Mouse (Mus musculus) cerebellum, adult 2 months (tissue): ENCODE results near the gene Slit3. TPM values are rescaled to one million over a fixed set of nuclear protein-coding genes. Genes with fewer than 3 reads are reported as not detected.

Source experiments
- DNase-seq, 2 experiments: peaks; one replicate each; pipeline ENCODE4 v3.0.0; 2021
- H3K27ac ChIP-seq: fragments of 200-500 bp; 2 replicates; pipeline ENCODE4 v1.5.1; 2012; ENCODE audit warnings: low read length, control low read depth, inconsistent platforms; ENCODE audit not compliant: insufficient read depth
- H3K27me3 ChIP-seq: fragments of 200-500 bp; 2 replicates; pipeline ENCODE4 v1.6.1; 2012; ENCODE audit warnings: inconsistent platforms, mild to moderate bottlenecking, low read length, moderate library complexity; ENCODE audit not compliant: control insufficient read depth, insufficient read depth
- H3K4me1 ChIP-seq: fragments of 200-500 bp; 2 replicates; pipeline ENCODE4 v1.6.1; 2011; ENCODE audit warnings: low read length; ENCODE audit not compliant: control insufficient read depth, insufficient read depth
- H3K4me3 ChIP-seq: fragments of 200-500 bp; replicated peaks from 2 replicates; pipeline ENCODE3; 2011; ENCODE audit warnings: mild to moderate bottlenecking, low read depth, low read length, control low read depth; ENCODE audit not compliant: insufficient read depth
- CTCF ChIP-seq: fragments of 200-500 bp; IDR thresholded peaks from 2 replicates; pipeline ENCODE4 v1.5.1; 2011; ENCODE audit warnings: low read depth, mild to moderate bottlenecking, control low read depth, low read length, moderate library complexity, borderline replicate concordance; ENCODE audit not compliant: insufficient read depth
- POLR2A ChIP-seq: fragments of 200-500 bp; IDR thresholded peaks from 2 replicates; pipeline ENCODE4 v1.6.1; 2011; ENCODE audit warnings: low read length, control low read depth, borderline replicate concordance; ENCODE audit not compliant: insufficient read depth
- WGBS: fragments of 180-500 bp; shearing (Covaris S2); methylation state at CpG from one replicate; pipeline ENCODE4 v1.1.7; 2018; 5-methylcytosine and 5-hydroxymethylcytosine counted together
- polyA plus RNA-seq: library from polyadenylated mRNA; depleted of rRNA; stranded (reverse); fragments of >200 nt; gene quantifications from 2 replicates; pipeline ENCODE4 v1.2.3, GENCODE M21; 2012

Gene Slit3
- polyA plus RNA-seq, 1 experiment, result 10.0 TPM

DNA sequence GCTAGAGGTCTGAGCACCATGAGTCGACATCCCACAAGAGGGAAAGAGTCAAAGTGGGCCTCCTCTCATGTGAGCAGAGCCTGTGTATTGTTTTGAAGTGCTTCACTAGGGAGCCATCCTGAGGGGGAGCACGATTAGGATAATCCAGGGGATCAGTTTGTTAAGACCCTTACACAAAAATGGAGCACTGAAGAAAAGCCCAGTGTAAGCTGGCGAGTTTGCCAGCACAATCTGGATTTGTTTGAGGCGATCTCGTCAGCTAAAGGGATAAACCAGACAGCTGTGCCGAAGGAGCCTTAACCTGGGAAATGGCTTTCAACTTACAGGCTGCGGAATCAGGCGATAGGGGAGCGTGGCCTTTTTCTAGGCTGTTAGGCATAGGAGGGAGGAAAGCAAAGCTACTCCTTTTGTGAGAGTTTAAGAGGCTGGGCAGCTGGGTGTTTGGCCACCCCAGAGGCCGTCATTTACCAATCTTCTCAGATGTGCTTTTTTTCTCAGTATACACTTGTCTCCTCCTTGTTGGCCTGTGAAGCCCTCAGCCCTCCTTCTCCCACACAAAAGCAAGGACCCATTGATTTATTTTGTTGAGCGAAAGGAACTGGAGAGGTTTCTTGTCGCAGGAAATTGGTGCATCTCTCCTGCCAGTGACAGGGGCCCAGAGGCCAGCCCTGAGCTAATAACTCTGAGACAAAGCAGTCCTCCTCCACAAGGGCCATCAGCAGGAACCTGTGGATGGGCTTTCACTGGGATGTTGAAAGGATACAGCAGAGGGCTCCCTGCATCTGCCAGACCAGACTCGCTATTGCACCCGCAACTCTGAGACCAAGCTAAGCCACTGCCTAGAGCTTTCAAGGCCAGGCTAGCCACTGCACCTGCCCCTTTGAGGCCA, 472.4 kb downstream of the Slit3 start:
- Histone ChIP-seq H3K27me3 (no peaks in the 10 kb centered on the region; the same call in 1 of the 2 replicates), H3K4me1 (no peaks in the 10 kb centered on the region), H3K27ac (no peak overlapping the region), H3K4me3 (no peak overlapping the region)
- 81% methylated on average over 14 of the region's 14 CpGs for WGBS
- TF ChIP-seq CTCF (no peak), POLR2A (no peak)
- DNase-seq, result no peak

DNA sequence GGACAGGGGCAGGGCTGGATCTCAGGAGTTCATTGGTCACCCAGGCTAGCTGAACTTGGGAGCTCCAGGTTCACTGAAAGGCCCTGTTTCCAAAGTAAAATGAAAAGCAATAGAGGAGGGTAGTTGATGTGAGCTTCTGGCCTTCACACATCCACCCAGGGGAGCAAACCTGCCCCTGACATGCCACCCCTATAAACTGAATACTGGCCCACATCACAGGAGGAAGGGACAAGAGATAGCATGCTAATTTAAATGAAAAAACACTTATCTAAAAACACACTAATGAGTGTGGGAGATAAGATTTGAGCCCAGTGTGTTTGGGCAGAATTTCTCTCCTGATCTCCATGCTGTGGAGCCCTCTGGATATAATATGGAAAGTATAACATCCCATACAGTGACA, 475.0 kb downstream of the Slit3 start:
- Histone ChIP-seq H3K27me3 (no peaks in the 10 kb centered on the region; the same call in 1 of the 2 replicates), H3K4me1 (no peaks in the 10 kb centered on the region), H3K4me3 (no peak overlapping the region), H3K27ac (no peak overlapping the region)
- TF ChIP-seq POLR2A (no peak), CTCF (no peak)
- no peak for DNase-seq

DNA sequence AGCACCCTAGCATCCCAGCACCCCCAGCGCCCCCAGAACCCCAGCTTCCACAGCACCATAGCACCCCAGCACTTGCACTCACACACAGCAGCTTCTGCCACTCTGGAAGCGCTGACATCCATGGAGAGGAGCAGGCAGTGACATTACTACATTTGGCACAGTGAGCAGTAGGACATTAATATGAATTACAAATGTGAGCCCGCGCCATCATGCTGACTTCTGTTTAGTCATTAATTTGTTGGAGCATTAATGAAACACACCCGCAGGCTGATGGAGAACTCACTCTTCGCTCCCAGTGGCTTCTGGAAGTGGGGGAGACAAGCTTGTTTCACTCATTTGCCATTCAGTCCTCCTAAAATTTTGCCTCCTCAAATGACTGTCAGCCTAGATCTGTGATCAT, 476.9 kb downstream of the Slit3 start:
- no peak for DNase-seq
- TF ChIP-seq POLR2A (no peak), CTCF (no peak)
- H3K4me3 ChIP-seq, result no peak overlapping the region
- H3K4me1 ChIP-seq, result peaks cover 10% of the 10 kb centered on the region
- H3K27me3 ChIP-seq, result no peaks in the 10 kb centered on the region; the same call in 1 of the 2 replicates
- 85% methylated on average over 6 of the region's 6 CpGs for WGBS
- H3K27ac ChIP-seq, result no peak overlapping the region

- DNase-seq, result no peak
These were observed 477.7 kb downstream of the Slit3 start for GRCm38 (mm10) chr11:35598732-35599131.

DNA sequence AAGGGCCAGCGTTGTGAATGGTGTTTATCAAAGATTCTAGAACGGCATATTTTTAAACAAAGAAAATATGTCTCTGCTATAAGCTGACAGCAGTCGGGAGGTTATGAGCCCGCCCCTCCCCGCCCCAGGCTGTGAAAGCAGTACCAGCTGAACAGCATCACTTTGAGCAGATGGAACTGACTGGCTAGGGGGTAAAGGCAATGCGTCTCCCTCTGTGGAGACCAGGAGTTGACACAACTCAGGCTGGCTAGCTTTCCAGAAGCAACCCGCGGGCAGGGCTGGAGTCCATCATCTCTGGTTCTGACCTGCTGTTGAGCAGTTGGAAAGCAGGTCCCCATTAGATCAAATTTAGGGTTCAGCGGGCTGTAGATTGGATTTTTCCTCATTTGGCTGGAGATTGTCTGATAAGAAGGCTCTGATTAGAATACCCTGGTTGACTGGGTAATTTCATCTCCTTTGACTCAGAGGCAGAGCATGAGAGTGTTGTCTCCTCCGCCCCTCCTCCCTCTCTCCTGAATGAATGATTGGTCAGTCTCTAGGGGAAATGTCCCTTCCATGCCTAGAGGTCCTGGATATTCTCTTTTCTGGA, 480.7 kb downstream of the Slit3 start:
- peaks cover 10% of the 10 kb centered on the region for H3K4me1 ChIP-seq
- H3K4me3 ChIP-seq, result no peak overlapping the region
- H3K27ac ChIP-seq, result no peak overlapping the region
- no peaks in the 10 kb centered on the region for H3K27me3 ChIP-seq
- WGBS, result 20% methylated on average over 10 of the region's 10 CpGs
- peak; percentile 60 to 67 for DNase-seq
- TF ChIP-seq POLR2A, result no peak
- TF ChIP-seq CTCF, result no peak

More at GRCm38 (mm10) chr11:35598732-35599131, 477.7 kb downstream of the Slit3 start:
- no peaks in the 10 kb centered on the region; the same call in 1 of the 2 replicates for H3K27me3 ChIP-seq
- no peak overlapping the region for H3K27ac ChIP-seq
- TF ChIP-seq POLR2A (no peak), CTCF (no peak)
- H3K4me1 ChIP-seq, result peaks cover 10% of the 10 kb centered on the region
- H3K4me3 ChIP-seq, result no peak overlapping the region
- WGBS, result 66% methylated on average over 7 of the region's 7 CpGs

GRCm38 (mm10) chr11:35602586-35602985, 481.6 kb downstream of the Slit3 start:
- WGBS, result 86% methylated on average over 10 of the region's 10 CpGs
- DNase-seq, result no peak
- Histone ChIP-seq H3K27me3 (no peaks in the 10 kb centered on the region), H3K4me3 (no peak overlapping the region), H3K27ac (no peak overlapping the region), H3K4me1 (peaks cover 14% of the 10 kb centered on the region)
- TF ChIP-seq CTCF (no peak), POLR2A (no peak)

- no peaks in the 10 kb centered on the region for H3K27me3 ChIP-seq
- TF ChIP-seq POLR2A (no peak), CTCF (peak; percentile 7; the same call in 1 of the 2 replicates)
- peaks cover 15% of the 10 kb centered on the region for H3K4me1 ChIP-seq
- WGBS, result 88% methylated on average over 6 of the region's 6 CpGs
- no peak overlapping the region for H3K4me3 ChIP-seq
- DNase-seq, result no peak
- H3K27ac ChIP-seq, result no peak overlapping the region
These were observed 482.9 kb downstream of the Slit3 start for GRCm38 (mm10) chr11:35603946-35604345.
